Comparison of ENCODE assay signal across 42 mouse cellular contexts in the genomic region with DNA sequence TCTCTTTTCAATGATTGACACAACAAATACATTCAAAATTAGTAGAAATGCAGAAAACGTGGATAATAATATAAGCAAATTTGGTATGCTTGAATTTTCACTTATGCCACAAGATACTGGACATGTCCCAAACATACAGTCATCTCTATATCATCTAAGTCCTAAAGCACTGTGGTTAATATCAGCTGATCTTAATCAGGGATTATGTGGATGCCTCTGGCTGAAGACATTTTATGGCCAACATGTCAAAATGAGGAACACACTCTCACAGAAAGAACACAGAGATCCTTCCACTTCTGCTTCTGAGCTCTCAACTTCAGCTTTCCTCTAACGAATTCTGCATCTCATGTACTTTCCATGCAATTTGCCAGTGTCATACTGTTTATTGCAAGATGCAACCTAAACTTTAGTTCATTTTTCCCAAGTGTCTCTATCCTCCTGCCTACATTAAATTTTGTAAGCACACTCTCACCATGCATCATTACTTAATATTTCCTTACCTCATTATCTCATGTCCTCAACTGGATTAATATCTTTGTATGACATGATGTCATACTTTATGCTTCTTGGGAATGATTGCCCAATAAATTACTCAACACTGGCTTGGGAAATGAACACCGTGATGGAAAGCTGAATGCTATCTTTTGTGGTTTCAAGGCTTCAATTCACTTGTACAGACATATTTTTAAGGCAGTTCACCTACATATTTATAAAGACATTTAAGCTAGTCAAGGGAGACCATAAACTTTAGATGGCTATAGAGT. TPM values are rescaled to one million over a fixed set of nuclear protein-coding genes. Genes with fewer than 3 reads are reported as not detected.
"Had no signal": no experiment of that assay in that cellular context is flagged by ENCODE, and none has a peak within 500 bp of the region (broad histone marks: within the 10 kb centered on the region; RNA-seq: fewer than 3 reads in every experiment).

No protein-coding gene starts in this region.

- H3K27ac ChIP-seq: gastrocnemius, adult 2 months; heart, adult 2 months; heart, embryonic 13.5 days; heart, embryonic 15.5 days; hindbrain, embryonic 14.5 days; intestine, embryonic 15.5 days; limb, embryonic 13.5 days; limb, embryonic 15.5 days; liver, embryonic 13.5 days; liver, embryonic 15.5 days had no signal

- H3K4me2 ChIP-seq: heart, embryonic 11.5 days; heart, embryonic 13.5 days; heart, embryonic 15.5 days; hindbrain, embryonic 14.5 days; intestine, embryonic 15.5 days; limb, embryonic 13.5 days; limb, embryonic 15.5 days; liver, embryonic 13.5 days; liver, embryonic 15.5 days had no signal

- H3K36me3 ChIP-seq: heart, embryonic 13.5 days; heart, embryonic 15.5 days; intestine, embryonic 15.5 days; limb, embryonic 13.5 days; limb, embryonic 15.5 days; liver, embryonic 13.5 days; liver, embryonic 15.5 days had no signal

- H3K27me3 ChIP-seq: heart, embryonic 13.5 days; heart, embryonic 15.5 days; intestine, embryonic 15.5 days; limb, embryonic 13.5 days; limb, embryonic 15.5 days; liver, embryonic 13.5 days; liver, embryonic 15.5 days had no signal

- H3K9ac ChIP-seq: heart, embryonic 13.5 days; heart, embryonic 15.5 days; hindbrain, embryonic 14.5 days; intestine, embryonic 15.5 days; limb, embryonic 13.5 days; limb, embryonic 15.5 days; liver, embryonic 13.5 days; liver, embryonic 15.5 days had no signal

- H3K9me3 ChIP-seq: heart, embryonic 13.5 days; heart, embryonic 15.5 days; intestine, embryonic 15.5 days; limb, embryonic 13.5 days; limb, embryonic 15.5 days; liver, embryonic 13.5 days; liver, embryonic 15.5 days had no signal

- H3K4me3 ChIP-seq: gastrocnemius, adult 2 months; heart, adult 2 months; heart, embryonic 13.5 days; heart, embryonic 15.5 days; intestine, embryonic 15.5 days; limb, embryonic 13.5 days; limb, embryonic 15.5 days; liver, embryonic 13.5 days; liver, embryonic 15.5 days had no signal

- H3K4me1 ChIP-seq: heart, embryonic 13.5 days; heart, embryonic 15.5 days; intestine, embryonic 15.5 days; limb, embryonic 13.5 days; limb, embryonic 15.5 days; liver, embryonic 13.5 days; liver, embryonic 15.5 days had no signal

- ATAC-seq: hindbrain, embryonic 16.5 days; inflammation-experienced regulatory T-cells, adult 6 months; intestine, embryonic 15.5 days; intestine, postnatal 0 days had no signal

- DNase-seq: gastrocnemius, adult 2 months; gastrocnemius, postnatal 10 days; gastrocnemius, postnatal 25 days; heart, adult 11 months; heart, adult 2 months; heart, postnatal 14 days; heart, postnatal 36 days; kidney, adult 18-20 months; kidney, adult 8-10 months; kidney, postnatal 10 days; kidney, postnatal 25 days; layer of hippocampus, adult 9-11 months; layer of hippocampus, postnatal 36 days; left cerebral cortex, postnatal 4 days; liver, embryonic 13.5 days; lung, adult 18-20 months had no signal

RNA-seq across cellular contexts. Expression of gene Cldn17, which starts 26.6 kb away (rescaled TPM):
- total RNA-seq: gastrocnemius, adult 2 months; gastrocnemius, postnatal 10 days; gastrocnemius, postnatal 25 days; gastrocnemius, postnatal 4 days; heart, adult 2 months; heart, postnatal 14 days; heart, postnatal 36 days; hematopoietic stem cell, adult 5-6 weeks; layer of hippocampus, adult 18-20 months; layer of hippocampus, adult 8-10 months; layer of hippocampus, postnatal 14 days; layer of hippocampus, postnatal 36 days; left cerebral cortex, adult 18-20 months; left cerebral cortex, adult 8-10 months; left cerebral cortex, postnatal 10 days; left cerebral cortex, postnatal 25 days; left cerebral cortex, postnatal 4 days had no signal
- polyA plus RNA-seq: heart, adult 2 months; heart, embryonic 11.5 days; heart, embryonic 13.5 days; heart, embryonic 15.5 days; heart, postnatal 0 days; hindbrain, embryonic 11.5 days; hindbrain, embryonic 14.5 days; hindbrain, embryonic 16.5 days; inflammation-experienced regulatory T-cells, adult 6 months; intestine, embryonic 15.5 days; intestine, postnatal 0 days; kidney, embryonic 14.5 days; kidney, embryonic 16.5 days; large intestine, adult 2 months; limb, embryonic 11.5 days; limb, embryonic 13.5 days; liver, embryonic 13.5 days; liver, embryonic 15.5 days had no signal
